Mouse (Mus musculus) thymus, postnatal 36 days (tissue): ENCODE data around the gene Scamp1.
"Not testable (repeated sequence)": the region's sequence is repeated elsewhere in the genome, so short reads cannot be mapped to it uniquely, and the experiment has no call there.

Experiments
- DNase-seq, 2 experiments: peaks; one replicate each; pipeline ENCODE4 v3.0.0; 2022; ENCODE audit warnings: mixed read lengths in 2 of 2

Gene Scamp1

DNA sequence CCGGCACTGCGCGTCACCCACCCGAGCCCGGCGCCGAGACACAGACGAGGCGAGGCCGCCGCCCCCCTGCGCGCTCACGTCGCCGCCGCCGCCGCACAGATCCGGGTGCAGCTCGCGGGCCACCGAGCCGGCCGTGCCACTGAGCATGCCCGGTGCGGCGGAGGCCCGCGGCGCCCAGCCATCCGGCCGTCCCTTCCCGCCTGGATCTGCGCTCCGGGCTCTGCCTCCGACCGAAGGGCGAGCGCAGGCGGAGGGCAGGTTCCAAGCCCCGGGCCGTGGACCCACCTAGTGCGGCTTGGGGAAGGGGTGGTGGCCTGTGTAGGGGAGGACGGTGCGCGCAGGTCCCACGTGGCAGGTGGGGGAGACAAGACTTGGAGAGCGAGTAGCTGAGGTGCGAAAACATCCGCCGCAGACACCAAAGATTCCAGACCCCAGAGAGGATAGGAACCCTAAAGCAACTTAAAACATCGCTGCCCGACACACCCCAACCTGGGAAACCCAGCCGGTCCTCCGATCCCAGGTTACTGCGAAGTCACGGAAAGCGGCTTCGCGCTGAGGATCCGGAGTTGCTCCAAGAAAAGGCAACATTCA is at the start of gene Scamp1:
Gene Scamp1, minus strand, starts transcription at position 577 of the 591 bp plus-strand sequence.
- peak; percentile 78 to 86 for DNase-seq

DNA sequence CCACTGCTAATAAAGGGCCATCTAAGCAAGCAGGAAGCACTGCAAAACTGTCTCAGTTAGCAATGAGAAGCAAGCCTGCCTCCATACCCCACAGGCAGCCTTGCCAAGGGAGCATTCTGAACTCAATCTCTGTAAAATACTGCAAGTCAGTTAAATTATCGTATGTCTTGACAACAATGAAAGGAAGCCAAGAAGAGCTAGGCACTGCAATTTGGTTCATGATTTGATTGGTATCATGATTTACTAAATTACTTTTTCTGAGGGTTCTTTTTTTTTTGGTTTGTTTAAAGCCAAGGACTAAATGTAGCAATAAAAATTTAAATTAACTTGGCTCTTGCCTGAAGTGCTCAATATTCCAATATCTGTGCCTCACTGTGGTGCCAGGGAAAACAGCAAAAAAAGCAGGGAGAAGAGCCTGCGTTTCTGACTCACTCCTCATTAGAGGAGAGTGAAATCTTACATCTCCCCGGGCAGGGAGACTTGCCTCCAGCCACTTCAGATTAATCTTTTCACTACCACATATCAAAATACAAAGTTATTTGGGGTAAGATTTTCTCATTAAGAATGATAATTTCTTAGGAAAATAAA is 44.8 kb upstream of the Scamp1 start:
- no peak for DNase-seq

DNA sequence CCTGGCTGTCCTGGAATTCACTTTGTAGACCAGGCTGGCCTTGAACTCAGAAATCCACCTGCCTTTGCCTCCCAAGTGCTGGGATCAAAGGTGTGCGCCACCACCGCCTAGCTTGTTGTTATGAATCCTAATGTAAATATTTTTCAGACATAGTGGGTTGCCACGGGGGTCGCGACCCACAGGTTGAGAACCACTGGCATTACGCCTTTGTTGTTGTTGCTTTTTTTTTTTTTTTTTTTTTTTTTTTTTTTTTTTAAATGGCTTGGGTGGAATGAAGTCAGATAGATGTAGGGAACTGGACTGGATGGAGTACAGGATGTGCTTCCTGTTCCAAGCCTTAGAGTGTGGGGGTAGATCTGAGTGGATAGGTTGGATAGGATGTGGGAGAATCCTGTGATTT is 43.3 kb upstream of the Scamp1 start:
- not testable (repeated sequence) for DNase-seq

DNA sequence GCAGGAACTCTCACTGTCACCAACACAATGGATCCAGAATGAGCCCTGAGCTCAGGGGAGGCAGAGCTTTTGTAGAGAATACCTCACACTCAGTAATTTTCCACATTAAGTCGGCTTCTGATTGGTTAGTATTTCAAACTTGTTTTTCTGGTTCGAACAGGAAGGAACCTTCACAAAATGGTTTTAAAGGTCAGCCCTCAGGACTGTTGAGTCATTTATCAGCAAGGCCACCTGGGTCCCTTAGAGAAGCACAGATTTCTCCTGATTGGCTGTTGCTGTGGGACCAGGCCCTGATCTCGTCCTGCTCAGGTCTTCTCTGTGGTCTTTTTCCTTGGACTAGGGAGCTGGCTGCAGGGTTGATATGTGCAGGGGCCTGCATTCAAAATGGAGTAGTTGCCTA is 42.4 kb upstream of the Scamp1 start:
- no peak for DNase-seq

DNA sequence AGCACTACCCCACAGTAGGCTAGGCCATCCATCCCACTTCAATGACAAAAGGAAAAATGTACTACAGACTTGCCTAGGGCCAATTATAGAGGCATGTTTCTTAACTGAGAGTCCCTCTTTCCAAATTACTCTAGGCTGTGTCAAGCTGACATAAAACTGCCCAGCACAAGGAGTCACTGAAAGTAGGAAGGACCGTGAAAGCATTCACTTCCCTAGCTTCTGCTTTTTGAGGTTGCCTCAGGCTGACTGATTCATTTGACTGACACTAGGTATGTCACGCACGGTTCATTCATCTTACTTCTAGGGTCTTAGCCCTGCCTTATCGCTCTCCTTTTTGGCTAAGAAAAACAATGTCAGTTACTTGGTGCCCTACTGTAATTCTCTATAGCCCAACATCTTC is 36.8 kb upstream of the Scamp1 start:
- DNase-seq = no peak

DNA sequence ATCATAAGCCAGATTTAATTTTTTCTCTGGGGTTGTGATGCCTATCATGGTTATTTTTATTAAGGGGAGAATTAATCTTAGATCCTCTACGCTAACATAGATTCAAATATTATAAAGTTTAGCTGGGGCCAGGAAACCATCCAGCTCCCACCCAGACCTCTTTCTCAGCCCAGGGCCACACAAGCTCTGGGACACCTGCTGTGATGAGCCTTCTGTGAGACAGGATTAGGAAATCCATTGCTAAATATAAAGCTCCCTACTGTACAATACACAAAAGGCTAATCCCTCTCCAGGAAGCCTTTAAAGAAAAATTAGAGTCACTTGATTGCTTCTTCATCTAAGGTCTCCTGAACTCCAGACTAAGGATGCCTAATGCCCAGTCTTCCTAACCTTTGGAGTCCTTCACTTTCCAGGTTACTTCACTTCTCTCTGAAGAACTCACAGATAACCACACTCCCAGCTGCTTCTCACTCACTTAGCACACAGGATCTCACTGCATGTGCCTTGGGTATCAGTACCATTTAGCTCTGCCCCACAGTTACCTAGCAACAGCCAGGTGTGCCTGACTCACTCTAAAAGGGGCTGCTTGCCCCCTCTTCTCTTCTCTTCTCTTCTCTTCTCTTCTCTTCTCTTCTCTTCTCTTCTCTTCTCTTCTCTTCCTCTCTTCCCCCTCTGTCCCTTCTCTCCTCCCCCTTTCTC is 35.6 kb upstream of the Scamp1 start:
- DNase-seq = no peak

DNA sequence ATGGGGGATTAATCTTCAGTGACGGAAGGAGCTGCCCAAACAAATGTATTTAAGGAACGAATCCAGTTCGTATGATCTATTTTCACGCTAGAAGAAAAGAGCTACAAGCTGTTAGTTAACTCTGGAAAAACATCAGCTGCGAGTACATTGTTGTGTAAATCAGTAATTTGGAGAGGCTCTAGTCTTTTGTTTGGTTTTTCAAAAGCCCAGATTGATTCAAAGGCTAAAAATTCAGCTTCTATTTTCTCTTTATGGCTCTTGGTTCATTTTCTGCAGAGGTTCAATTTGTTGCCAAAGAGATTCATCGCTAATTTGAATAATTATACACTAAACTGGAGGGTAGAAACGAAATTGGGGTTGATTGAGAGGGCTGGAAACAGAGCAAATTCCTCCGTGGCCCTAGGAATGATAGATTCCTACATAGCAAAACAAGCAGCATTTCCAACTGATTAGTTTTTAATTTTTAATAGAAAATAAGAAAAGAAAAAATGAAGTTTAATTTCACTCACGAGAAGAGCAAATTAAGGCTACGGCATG is 31.4 kb upstream of the Scamp1 start:
- DNase-seq = no peak

DNA sequence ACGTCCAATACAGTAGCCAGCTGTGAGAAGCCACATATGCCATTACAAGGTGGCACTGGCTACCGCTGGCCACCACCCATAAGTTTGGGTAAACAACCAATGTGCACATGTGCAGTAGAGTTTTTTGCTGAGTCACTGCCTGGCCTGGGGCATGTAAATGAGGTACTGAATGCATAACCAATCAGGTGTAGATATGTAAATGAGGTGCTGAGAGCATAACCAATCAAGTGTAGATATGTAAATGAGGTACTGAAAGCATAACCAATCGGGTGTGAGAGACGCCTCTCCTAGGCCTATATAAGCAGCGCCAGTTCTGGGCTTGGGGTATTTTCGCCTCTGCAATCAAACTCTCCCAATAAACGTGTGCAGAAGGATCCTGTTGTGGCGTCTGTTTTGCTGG is 27.2 kb upstream of the Scamp1 start:
- not testable (repeated sequence) for DNase-seq

DNA sequence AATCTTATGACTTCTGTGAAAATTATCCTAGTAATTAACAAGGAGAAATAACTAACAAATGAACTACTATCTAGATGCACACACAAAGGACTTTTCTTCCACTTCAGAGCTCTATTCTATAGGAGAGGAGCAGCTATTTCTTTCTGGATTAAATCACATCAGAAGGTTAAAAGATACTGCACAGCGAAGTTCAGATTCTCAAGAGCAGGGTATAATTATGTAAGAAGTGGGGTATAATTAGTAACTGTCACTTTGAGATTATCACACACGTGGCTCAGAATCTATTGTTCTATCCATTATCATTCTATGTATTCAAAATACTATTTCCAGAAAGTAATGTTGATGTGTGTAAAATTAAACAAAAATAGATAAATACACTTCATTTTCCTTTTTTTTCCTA is 22.6 kb upstream of the Scamp1 start:
- no peak for DNase-seq

DNA sequence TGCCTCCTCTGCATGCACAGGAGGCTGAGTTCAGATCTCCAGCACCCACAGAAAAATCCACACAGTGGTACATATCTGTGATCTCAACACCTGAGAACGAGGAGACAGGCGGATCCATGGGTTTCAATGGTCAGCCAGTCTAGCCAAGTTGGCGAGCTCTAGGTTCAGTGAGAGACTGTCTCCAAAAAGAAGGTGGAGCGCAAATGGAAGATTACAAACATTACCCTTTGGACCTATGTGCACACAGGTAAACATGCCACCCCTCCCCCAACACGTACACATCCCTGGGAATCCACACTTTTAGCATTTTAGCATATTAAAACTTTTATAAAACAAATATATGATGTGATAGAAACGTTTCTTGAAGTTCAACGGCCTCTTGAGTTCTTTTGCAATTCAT is 21.9 kb upstream of the Scamp1 start:
- no peak for DNase-seq

DNA sequence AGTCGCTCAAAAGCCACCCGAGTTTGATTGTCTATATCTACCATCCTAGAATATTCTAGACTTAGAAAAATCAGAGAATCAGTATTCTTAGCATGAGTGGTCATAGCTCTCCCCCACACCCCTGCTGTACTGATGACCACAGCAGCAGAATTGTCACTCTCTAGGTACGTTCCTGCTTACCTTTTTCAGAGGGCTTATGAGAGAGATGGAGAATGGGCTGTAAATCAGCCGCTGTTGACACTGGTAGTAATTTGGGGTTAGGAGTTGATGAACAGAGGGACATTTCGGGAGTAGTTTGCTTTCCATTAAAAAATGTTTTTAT is 21.3 kb upstream of the Scamp1 start:
- DNase-seq = no peak

DNA sequence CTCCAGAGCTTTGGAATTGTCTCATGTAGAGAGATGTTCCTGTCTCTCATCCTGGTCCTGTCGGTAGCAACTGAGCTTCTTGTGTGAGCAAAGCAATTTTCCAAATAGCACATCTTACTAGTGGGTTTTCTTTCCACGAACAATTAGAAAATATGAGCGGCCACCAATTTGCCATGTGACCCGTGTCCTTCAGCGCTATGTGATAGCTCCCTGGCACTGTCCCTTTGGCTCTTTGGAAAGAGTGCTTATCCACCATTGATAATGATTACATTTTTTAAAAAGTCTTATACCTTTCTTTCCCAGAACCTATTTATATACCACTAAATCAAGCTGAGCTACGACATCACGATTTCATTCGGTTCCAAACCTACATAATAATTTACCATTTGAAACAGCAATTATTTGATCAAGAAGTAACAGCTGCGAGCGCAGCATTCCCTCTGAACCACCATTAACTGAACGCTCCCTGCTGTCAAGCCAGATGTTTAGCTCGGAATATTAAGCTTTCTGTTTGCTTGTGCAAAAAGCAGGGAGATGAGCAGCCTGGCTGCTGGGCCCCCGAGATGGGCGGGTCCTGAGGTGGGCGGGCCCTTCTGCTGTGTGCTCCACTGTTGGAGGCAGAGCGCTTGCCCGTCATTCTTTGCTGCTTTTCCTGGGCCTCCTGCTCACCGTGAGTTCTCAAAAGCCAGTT is 20.8 kb upstream of the Scamp1 start:
- peak; percentile 27 to 40 for DNase-seq

DNA sequence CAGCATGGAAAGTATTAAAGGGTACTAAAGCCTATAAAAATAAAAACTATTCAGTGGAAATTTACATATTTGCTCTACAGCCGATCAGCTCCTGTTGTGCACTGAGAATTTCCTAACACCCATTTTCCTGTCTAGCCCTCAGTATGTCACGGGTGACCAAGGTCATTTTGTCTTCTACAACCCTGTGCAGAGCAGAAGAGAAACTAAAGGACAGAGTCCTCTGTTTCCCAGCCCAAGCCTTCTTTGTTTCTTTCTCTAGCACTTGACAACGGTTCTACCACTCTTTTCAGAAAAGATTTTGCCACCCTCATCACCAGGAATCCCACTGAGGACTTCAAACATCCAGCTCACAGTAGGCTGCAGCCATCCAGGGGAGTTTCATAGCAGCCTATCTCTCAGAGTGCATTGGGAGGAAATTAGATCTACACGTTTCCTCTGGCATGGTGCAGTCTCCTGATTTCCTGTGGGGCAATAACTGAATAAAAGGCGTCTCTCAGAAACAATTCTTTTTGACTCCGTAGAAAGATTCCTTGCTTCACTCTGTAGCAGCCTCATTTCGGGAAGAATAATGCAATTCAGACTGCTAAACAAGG is 15.4 kb upstream of the Scamp1 start:
- DNase-seq = no peak

DNA sequence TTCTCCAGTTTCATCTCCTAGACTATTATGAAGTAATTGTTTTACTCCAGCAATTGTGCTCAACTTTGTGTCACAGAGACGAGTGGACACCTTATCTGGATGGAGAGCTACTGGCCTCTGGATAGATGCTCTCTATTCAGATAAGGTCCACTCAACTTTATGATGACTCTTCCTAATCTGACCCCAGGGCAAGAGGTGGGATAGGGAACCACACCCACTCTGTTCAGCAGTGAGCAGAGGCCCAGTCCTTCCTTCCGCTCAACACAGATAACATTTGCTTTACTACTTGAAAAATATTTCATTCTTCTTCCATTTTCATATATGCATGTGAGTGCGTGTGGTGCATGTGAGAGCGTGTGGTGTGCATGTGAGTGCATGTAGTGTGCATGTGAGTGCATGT is 14.6 kb upstream of the Scamp1 start:
- no peak for DNase-seq

DNA sequence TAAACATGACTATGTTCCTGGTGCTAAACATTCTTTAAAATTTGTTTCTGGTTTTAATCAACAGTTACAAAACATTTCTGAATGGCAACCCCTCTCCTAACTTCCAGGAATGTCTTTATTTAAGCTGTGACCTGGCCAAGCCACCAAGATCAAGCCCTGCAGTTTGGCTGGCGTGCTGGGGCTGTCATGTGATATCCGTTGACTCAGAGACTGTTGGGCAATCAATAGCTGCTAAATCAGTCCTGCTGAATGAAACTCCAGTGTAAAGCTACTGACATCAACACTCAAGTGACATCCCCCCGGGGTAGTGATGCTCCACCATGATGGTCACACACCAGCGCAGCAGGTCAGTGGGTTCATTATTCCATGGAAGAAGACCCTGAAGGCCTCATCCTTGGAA is 12.7 kb upstream of the Scamp1 start:
- no peak for DNase-seq

DNA sequence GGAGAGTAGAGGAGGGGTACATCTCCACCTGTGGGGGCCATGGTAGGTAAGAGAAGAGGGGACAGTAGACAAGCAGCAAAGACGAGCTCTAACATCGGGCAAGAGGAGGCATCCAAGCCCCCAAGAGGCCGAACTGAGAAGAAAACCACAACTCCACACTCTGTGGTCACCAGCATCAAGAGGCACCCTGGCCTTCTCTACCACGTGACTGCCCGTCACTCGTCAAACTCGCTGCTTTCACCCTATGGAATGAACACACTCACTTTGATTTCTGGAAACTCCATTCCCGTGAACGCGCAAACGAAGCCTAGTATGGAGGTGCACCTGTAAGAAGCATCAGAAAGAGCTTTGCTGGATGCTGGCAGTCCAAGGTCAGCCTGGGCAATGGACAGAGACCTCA is 10.7 kb upstream of the Scamp1 start:
- DNase-seq = no peak

DNA sequence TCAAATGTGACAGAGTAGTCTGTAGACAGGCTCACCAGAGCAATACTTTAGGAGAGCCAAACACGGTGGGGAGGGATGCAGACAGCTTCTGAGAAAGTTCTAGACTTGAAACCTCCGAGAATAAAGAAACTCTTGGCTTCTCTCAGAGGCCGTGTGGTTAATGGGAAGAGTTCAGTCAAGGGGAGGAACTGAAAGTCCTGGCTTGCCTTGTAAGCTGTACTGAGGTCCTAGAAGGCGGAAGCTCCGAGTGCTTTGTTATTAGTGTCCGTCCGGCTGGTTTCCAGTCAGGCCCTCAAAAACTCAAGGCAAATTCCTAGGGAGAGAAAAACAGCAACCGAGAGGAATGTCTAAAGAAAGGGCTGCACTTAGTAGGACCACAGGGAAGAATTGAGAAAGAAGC is 10.3 kb upstream of the Scamp1 start:
- DNase-seq = no peak

DNA sequence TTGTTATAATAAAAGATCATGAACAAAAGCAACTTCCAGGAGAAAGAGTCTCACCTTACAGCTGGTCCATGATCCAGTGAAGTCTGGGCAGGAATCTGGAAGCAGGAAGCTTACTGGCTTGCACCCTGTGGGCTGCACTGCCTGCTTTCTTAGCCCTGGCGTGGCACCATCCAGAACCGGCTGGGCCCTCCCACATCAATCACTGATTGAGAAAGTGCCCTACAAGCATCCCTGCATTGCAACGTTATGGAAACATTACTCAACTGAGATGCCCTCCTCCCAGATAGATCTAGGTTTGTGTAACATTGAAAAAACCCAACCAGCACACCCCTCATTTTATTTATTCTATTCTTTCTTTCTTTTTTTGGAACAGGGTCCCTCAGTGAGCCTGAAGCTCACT is 9.2 kb upstream of the Scamp1 start:
- no peak for DNase-seq

DNA sequence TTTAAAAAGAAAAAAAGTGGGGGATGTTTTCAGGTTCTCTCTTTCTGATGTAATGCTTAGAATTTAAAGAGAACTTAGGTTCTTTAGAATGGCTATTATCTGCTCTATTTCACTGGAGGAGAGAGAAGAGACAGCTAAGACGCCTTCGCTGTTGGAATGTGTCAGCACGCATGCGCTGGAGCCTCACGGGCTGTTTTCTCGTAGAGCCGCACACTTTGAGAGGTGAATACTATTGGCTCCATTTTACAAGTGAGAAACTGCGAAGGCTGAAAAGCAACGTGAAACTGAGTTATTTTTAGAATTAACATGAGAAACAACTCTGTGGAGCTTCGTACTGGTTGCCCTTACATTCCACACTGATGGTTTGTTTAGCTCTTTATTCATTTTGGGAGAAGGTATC is 8.3 kb upstream of the Scamp1 start:
- DNase-seq = no peak

DNA sequence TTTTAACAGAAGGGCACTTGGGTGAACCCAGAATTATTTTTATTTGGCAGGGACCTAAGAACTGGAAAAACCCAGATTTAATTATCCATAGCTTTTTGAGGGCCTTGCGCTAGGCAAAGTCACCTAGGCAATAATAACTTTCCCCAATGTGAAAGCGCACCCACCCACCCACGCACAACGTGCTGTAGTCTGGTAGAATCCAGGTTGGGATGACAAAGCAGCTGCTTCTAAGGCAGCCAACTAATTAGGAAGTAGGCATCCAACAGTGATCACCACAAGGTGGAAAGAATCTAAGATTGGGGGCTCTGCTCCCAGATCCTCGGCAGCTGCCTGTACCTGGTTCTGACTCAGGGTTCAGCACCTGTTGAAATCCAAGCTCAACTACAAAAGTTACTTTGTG is 538 bp upstream of the Scamp1 start:
- no peak for DNase-seq

DNA sequence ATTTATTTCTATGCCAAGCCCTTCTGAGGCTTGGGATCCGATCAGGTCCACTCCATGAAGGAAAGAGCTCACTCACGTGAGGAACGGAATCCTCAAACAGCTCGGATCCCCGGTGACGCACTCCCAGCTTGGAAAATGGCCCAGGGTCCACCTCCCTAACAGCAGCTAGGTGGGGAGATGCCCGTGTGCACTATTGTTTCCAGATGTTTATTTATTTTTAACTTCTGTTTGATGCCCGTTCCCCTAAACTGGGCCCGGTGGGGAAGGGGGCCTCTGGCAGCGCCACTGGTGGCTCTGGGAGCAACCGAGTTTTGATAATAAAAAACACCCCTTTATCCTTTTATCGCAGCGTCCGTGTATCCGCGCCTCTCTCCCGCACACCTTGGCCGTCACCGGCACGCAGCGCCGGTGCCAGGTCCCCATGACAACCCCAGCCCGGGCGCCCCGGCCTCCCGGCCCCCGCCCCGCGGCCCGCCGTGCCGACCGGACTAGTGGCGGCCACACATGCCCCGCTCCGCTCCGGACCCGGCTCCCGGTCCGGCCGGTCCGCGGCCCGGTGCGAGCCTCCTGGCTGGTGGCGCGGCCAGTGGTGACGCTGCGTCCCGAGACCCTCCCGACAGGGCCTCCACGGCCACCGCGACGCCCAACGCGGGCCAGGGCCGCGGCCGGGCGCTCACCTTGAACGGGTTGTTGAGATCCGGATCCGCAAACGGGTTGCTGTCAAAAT is 951 bp downstream of the Scamp1 start:
- peak in 1 of 2 experiments; percentile 7 for DNase-seq

DNA sequence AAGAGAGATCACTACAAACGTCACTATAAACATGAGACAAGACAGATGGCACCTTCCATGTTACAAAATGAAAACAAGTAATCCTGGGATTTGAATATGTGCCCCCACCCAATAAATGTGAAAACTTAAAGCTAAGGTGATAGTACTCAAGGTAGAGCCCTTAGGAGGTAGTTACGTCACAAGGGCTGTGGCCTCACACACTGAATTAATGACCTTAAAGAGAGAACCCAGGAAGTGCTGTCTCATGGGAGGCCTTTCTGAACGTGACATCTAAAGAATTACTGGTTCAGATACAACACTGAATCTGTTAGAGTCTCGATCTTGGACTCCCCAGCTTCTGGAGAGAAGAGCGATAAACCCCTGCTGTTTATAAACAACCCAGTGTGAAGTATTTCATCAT is 6.2 kb downstream of the Scamp1 start:
- DNase-seq = no peak

DNA sequence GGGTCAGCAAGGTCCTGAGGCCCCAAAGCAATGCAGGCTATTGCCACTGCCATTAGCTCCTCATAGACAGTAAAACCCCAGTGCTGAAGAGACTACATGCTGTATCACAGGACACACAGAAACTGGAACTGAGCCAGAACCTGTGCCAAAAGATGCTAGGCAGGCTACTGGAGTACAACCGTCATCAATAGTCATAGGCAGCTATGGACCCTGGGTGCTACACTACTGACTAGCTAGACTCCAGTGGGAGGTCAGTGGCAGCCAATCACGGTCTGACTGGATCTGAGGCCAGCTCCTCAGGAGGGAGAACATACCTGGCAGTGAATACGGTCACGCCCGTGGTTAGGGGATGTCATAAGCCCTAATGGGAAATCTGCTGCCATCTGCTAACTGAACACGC is 14.4 kb downstream of the Scamp1 start:
- DNase-seq = no peak
